Mouse (Mus musculus) urinary bladder, postnatal 36 days (tissue): Measurements from ENCODE around the gene Rcbtb2.

Experiments
- DNase-seq, 2 experiments: peaks; one replicate each; pipeline ENCODE4 v3.0.0; 2022; ENCODE audit warnings: low spot score in 2 of 2, mixed read lengths in 1 of 2

Rcbtb2 gene

GRCm38 (mm10) chr14:73146721-73147120 lies 23.9 kb downstream of the Rcbtb2 start:
- no peak for DNase-seq

GRCm38 (mm10) chr14:73148125-73148524 lies 25.3 kb downstream of the Rcbtb2 start:
- no peak for DNase-seq

- no peak for DNase-seq
Observed at GRCm38 (mm10) chr14:73161303-73161702, 38.5 kb downstream of the Rcbtb2 start.

- no peak for DNase-seq
Observed at GRCm38 (mm10) chr14:73162192-73162800, 39.5 kb downstream of the Rcbtb2 start.

GRCm38 (mm10) chr14:73163363-73163998 lies 40.6 kb downstream of the Rcbtb2 start:
- no peak for DNase-seq

- DNase-seq = no peak
Observed at GRCm38 (mm10) chr14:73165136-73165535, 42.3 kb downstream of the Rcbtb2 start.

GRCm38 (mm10) chr14:73168605-73169004 lies 45.8 kb downstream of the Rcbtb2 start:
- no peak for DNase-seq

GRCm38 (mm10) chr14:73169926-73170844 lies 47.3 kb downstream of the Rcbtb2 start:
- no peak for DNase-seq

GRCm38 (mm10) chr14:73172196-73173011 lies 49.6 kb downstream of the Rcbtb2 start:
- DNase-seq = no peak

GRCm38 (mm10) chr14:73173662-73174061 lies 50.8 kb downstream of the Rcbtb2 start:
- no peak for DNase-seq

- no peak for DNase-seq
Observed at GRCm38 (mm10) chr14:73174091-73174995, 51.5 kb downstream of the Rcbtb2 start.

GRCm38 (mm10) chr14:73175031-73175430 lies 52.2 kb downstream of the Rcbtb2 start:
- no peak for DNase-seq

GRCm38 (mm10) chr14:73175814-73176213 lies 53.0 kb downstream of the Rcbtb2 start:
- no peak for DNase-seq

- no peak for DNase-seq
Observed at GRCm38 (mm10) chr14:73176266-73176665, 53.4 kb downstream of the Rcbtb2 start.

- DNase-seq = no peak
Observed at GRCm38 (mm10) chr14:73177961-73178360, 55.1 kb downstream of the Rcbtb2 start.

GRCm38 (mm10) chr14:73179221-73179681 lies 56.4 kb downstream of the Rcbtb2 start:
- DNase-seq = no peak

- no peak for DNase-seq
Observed at GRCm38 (mm10) chr14:73180671-73181070, 57.8 kb downstream of the Rcbtb2 start.

GRCm38 (mm10) chr14:73181144-73181543 lies 58.3 kb downstream of the Rcbtb2 start:
- no peak for DNase-seq

- DNase-seq = no peak
Observed at GRCm38 (mm10) chr14:73186875-73187274, 64.0 kb downstream of the Rcbtb2 start.

GRCm38 (mm10) chr14:73199058-73199457 lies 76.2 kb downstream of the Rcbtb2 start:
- DNase-seq = no peak
